ENCODE assay signal across 19 mouse cellular contexts in the genomic region with DNA sequence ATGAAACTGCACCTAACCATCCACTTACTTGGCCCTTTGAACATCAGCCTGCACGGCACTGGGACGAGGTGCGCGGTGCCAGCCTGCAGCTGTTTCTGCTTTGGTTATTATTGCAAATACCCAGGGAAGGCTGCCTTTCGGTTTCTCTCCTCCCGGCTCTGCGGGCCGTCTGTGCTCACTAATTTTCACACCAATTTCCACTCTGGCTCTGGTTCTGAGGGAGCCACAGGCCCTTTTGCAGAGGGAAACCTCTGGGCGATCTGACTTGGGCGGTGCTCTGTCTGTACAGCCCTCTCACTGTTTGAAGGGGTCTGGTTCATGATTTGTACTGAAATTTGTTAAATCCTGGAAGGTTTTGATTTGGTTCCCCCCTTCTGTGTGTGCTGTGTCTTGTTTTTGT.
DNase-seq lines count a peak whose midpoint lies in the region; ATAC-seq and TF ChIP-seq lines count a peak whose summit lies in the region.
"Had no signal": no experiment of that assay in that cellular context is flagged by ENCODE, and none has a peak within 500 bp of the region (broad histone marks: within the 10 kb centered on the region; RNA-seq: fewer than 3 reads in every experiment).

No protein-coding gene starts in this region.

- peak overlapping the region; percentile 64 for H3K4me3 ChIP-seq in gastrocnemius, adult 2 months
- H3K4me3 ChIP-seq in lung, embryonic 14.5 days (ENCODE audit: low read depth, low read length) = no peak overlapping the region
- H3K4me3 ChIP-seq in embryonic facial prominence, embryonic 15.5 days (replicated peaks) = peak overlapping the region; percentile 18; the same call in 1 of the 2 replicates
- peak overlapping the region; percentile 7; the same call in 1 of the 2 replicates for H3K4me3 ChIP-seq in limb, embryonic 15.5 days
- H3K4me3 ChIP-seq: heart, embryonic 10.5 days; hindbrain, embryonic 15.5 days; midbrain, embryonic 12.5 days had no signal

- intact Hi-C loops in gastrocnemius, adult 2 months (cut with DNase I) = no loop called here

- no peaks in the 10 kb centered on the region for H3K27me3 ChIP-seq in lung, embryonic 14.5 days (ENCODE audit: insufficient read depth, low read length)
- peaks cover 17% of the 10 kb centered on the region for H3K27me3 ChIP-seq in embryonic facial prominence, embryonic 15.5 days
- no peaks in the 10 kb centered on the region for H3K27me3 ChIP-seq in limb, embryonic 15.5 days
- H3K27me3 ChIP-seq: hindbrain, embryonic 15.5 days; midbrain, embryonic 12.5 days had no signal

- ATAC-seq in lung, embryonic 14.5 days (ENCODE audit: insufficient read depth) = no peak
- peak; percentile 62 for ATAC-seq in embryonic facial prominence, embryonic 15.5 days (ENCODE audit: insufficient number of reproducible peaks, low FRiP score, low TSS enrichment, low read depth)
- no peak for ATAC-seq in limb, embryonic 15.5 days (ENCODE audit: insufficient number of reproducible peaks, low FRiP score, low TSS enrichment, low read depth)
- no peak for ATAC-seq in inflammation-experienced regulatory T-cells, adult 6 months
- ATAC-seq: forebrain, embryonic 16.5 days had no signal

- 0 out of 2 replicates have a peak overlapping the region, but pooled peaks have one; percentile 22 for H3K4me2 ChIP-seq in lung, embryonic 14.5 days
- peak overlapping the region; percentile 44 for H3K4me2 ChIP-seq in embryonic facial prominence, embryonic 15.5 days (replicated peaks)
- H3K4me2 ChIP-seq in limb, embryonic 15.5 days = peak overlapping the region; percentile 27; the same call in 1 of the 2 replicates
- H3K4me2 ChIP-seq: hindbrain, embryonic 15.5 days; midbrain, embryonic 12.5 days had no signal

- H3K9ac ChIP-seq in lung, embryonic 14.5 days = no peak overlapping the region
- H3K9ac ChIP-seq in embryonic facial prominence, embryonic 15.5 days = no peak overlapping the region
- no peak overlapping the region for H3K9ac ChIP-seq in limb, embryonic 15.5 days
- H3K9ac ChIP-seq: hindbrain, embryonic 15.5 days; midbrain, embryonic 12.5 days had no signal

- 0 out of 2 replicates have a peak overlapping the region, but pooled peaks have one; percentile 31 for H3K27ac ChIP-seq in gastrocnemius, adult 2 months
- H3K27ac ChIP-seq in lung, embryonic 14.5 days (ENCODE audit: low read depth) = 0 out of 2 replicates have a peak overlapping the region, but pooled peaks have one; percentile 9
- peak overlapping the region; percentile 84 for H3K27ac ChIP-seq in embryonic facial prominence, embryonic 15.5 days (replicated peaks)
- peak overlapping the region; percentile 81 for H3K27ac ChIP-seq in limb, embryonic 15.5 days
- H3K27ac ChIP-seq: heart, embryonic 10.5 days; hindbrain, embryonic 15.5 days; midbrain, embryonic 12.5 days had no signal

- no peak for TF ChIP-seq CTCF in gastrocnemius, adult 2 months (IDR thresholded peaks at IDR 0.05)
- TF ChIP-seq CTCF in lung, embryonic 14.5 days (IDR thresholded peaks at IDR 0.05; ENCODE audit: low read depth) = no peak

- no peaks in the 10 kb centered on the region for H3K9me3 ChIP-seq in lung, embryonic 14.5 days (ENCODE audit: low read depth, low read length)
- no peaks in the 10 kb centered on the region for H3K9me3 ChIP-seq in embryonic facial prominence, embryonic 15.5 days (replicated peaks)
- H3K9me3 ChIP-seq in limb, embryonic 15.5 days = no peaks in the 10 kb centered on the region
- H3K9me3 ChIP-seq: heart, embryonic 10.5 days; hindbrain, embryonic 15.5 days; midbrain, embryonic 12.5 days had no signal

- peaks cover 5% of the 10 kb centered on the region for H3K4me1 ChIP-seq in lung, embryonic 14.5 days (ENCODE audit: insufficient read depth)
- peaks cover 39% of the 10 kb centered on the region for H3K4me1 ChIP-seq in embryonic facial prominence, embryonic 15.5 days
- H3K4me1 ChIP-seq in limb, embryonic 15.5 days = peaks cover 50% of the 10 kb centered on the region
- H3K4me1 ChIP-seq: midbrain, embryonic 12.5 days had no signal

- peak; percentile 39 for DNase-seq in gastrocnemius, adult 2 months
- no peak for DNase-seq in gastrocnemius, postnatal 4 days (ENCODE audit: low spot score in 2 of 2)
- no peak for DNase-seq in lung, embryonic 14.5 days
- DNase-seq in lung, postnatal 14 days = no peak
- no peak for DNase-seq in thymus, postnatal 0 days (ENCODE audit: low spot score)
- DNase-seq: adrenal gland, postnatal 10 days; cerebellum, adult 11-12 months; cerebellum, postnatal 25 days; heart, postnatal 10 days; kidney, adult 9 months; layer of hippocampus, postnatal 36 days; left cerebral cortex, postnatal 4 days had no signal

- H3K36me3 ChIP-seq in lung, embryonic 14.5 days (ENCODE audit: insufficient read depth) = no peaks in the 10 kb centered on the region
- H3K36me3 ChIP-seq in embryonic facial prominence, embryonic 15.5 days = no peaks in the 10 kb centered on the region
- no peaks in the 10 kb centered on the region for H3K36me3 ChIP-seq in limb, embryonic 15.5 days
- H3K36me3 ChIP-seq: heart, embryonic 10.5 days; hindbrain, embryonic 15.5 days; midbrain, embryonic 12.5 days had no signal

- WGBS in lung, embryonic 14.5 days = 67% methylated on average over 10 of the region's 10 CpGs
- WGBS in embryonic facial prominence, embryonic 15.5 days = 23% methylated on average over 10 of the region's 10 CpGs
- 23% methylated on average over 10 of the region's 10 CpGs for WGBS in limb, embryonic 15.5 days

Comparison
In these comparisons a context has a peak if more than half of its experiments do, and no peak if none do; other contexts are left out.
1. H3K27ac ChIP-seq: peak in every context shown above with its lines; median percentile 84 in embryonic facial prominence, embryonic 15.5 days; 81 in limb, embryonic 15.5 days; 31 in gastrocnemius, adult 2 months; 9 in lung, embryonic 14.5 days.